Mouse (Mus musculus): ENCODE measurements around the gene Tbrg1.

Gene Tbrg1

DNA sequence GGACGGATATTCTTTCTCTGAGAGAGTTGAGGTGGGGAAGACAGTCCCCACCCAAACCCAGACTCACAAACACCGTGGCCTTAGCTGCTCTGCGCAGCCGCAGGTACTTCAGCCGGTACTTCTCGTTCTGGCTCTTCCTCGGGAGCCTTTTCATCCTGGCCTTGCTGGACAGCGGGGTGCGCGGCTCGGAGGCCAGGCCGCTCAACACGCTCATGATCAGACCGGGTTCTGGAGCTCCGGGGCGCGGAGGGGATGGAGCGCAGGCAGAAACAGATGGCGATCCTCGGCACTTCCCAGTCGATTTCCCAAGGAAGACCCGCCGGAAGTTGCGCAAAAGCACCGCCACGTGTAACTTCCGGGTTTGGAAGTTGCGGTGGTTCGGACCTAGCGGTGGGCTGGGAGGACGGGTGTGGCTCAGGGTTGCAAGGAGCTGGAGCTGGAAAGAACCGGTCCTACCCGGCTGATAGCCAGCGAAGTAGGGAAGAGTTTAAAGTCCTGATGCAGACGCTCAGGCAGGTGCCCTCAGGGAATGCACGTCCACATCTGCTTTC, at the start of gene Tbrg1:
Gene Tbrg1, minus strand, starts transcription at position 382 of the 551 bp plus-strand sequence.
- peak; percentile 90 for DNase-seq

DNA sequence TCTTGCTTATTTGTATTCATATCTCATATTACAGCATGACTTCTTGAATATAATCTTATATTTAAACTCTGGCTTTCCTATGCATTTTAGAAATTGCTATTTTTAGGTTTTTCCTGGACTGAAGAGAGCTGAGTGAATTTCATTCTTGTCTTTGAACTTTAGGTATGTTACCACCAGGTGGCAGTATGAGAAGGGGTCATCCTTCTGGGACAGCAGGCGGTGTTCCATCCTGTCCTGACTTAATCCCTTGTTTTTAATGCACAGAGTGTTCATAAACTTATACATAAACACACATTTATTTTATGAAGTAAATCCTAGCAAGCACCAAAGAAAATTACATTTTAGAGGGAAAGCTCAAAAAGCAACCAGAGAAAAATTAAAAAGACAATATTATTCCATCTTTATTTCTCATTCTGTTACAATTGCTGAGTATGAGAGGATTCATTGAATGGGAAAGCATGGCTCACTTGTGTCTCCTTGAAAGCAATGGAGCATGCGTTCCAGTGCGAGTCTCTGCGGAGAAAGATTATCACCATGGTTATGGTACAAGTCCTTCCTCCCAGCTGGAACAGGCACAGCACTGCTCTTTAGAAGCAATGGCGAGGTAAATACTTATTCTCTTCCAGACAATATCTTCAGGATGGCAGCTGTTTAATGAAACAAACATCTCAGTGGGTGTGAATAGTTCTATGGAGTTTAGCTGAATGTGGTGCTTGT, 33.0 kb upstream of the Tbrg1 start:
- DNase-seq: peak; percentile 13

- no peak for DNase-seq
These were observed 30.8 kb upstream of the Tbrg1 start for GRCm38 (mm10) chr9:37687941-37688303.

- DNase-seq: no peak
These were observed 30.3 kb upstream of the Tbrg1 start for GRCm38 (mm10) chr9:37687288-37687940.

- no peak for DNase-seq
These were observed 24.0 kb upstream of the Tbrg1 start for GRCm38 (mm10) chr9:37681123-37681522.

GRCm38 (mm10) chr9:37675287-37675686, 18.2 kb upstream of the Tbrg1 start:
- no peak for DNase-seq

GRCm38 (mm10) chr9:37670261-37670660, 13.1 kb upstream of the Tbrg1 start:
- DNase-seq: no peak

GRCm38 (mm10) chr9:37669678-37670077, 12.6 kb upstream of the Tbrg1 start:
- DNase-seq: no peak

- DNase-seq: no peak
These were observed 12.0 kb upstream of the Tbrg1 start, which contains the start of gene Panx3 for GRCm38 (mm10) chr9:37669115-37669514. TSS of gene Panx3 (minus strand) at chr9:37669235.

GRCm38 (mm10) chr9:37666045-37666444, 8.9 kb upstream of the Tbrg1 start:
- no peak for DNase-seq

- no peak for DNase-seq
These were observed 7.5 kb upstream of the Tbrg1 start for GRCm38 (mm10) chr9:37664604-37665003.

DNA sequence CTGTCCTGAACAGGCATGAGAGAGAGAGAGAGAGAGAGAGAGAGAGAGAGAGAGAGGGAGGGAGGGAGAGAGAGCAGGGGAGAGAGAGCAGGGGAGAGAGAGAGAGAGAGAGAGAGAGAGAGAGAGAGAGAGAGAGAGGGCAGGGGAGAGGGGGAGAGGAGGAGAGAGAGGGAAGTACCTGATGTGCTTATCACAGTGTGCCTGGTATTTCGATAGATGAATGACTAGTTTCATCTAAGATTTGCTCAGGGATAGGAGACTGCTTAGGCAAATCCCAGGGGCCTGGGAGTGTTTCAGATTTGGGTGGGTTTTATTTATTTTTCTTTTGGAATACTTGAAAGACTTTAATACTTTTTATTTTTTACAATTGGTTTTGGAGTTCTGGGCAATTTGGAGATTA, 6.1 kb upstream of the Tbrg1 start:
- no peak for DNase-seq

DNA sequence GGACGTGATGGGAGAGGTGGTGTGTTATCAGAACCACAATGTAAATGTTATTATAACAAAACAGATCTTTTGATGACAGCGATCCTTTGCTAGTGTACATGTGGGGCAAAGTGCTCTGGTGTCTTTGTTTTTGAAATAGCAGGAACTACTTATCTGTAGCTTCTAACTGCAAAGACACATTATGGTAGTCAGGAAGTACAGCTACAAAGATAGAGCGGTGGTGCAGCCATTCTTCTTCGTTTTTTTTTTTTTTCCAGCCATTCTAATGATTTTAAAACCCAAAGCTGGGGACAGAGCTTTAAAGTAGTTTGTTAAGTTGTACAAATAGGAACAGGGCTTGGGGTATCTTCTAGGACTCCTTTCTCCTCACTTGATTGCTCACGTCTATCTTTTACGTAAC, 2.3 kb upstream of the Tbrg1 start:
- DNase-seq: no peak

DNA sequence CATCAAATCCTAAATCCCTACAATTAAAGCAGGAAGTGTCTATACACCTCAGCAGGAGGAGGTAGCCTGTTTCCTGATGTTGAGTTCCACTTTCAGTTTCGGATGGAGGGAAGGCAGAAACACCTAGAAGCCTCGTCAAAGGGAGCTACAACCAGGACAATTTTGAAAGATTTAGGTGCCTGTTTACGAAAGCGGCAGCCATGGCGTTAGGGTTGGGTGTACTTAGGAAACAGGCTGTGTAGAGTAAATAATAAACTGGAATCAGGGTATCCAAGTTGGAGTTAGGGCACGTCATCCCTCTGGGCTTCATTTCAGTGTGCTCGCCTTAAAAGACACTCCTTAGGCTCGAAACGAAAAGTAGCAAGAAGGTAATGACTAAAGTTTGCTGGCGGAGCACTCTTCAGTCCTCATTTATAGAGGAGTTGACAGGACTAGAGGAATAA, 652 bp downstream of the Tbrg1 start:
- DNase-seq: peak; percentile 11

GRCm38 (mm10) chr9:37655961-37656360, 1.2 kb downstream of the Tbrg1 start:
- DNase-seq: no peak

- DNase-seq: no peak
These were observed 3.3 kb downstream of the Tbrg1 start for GRCm38 (mm10) chr9:37653836-37654235.

DNA sequence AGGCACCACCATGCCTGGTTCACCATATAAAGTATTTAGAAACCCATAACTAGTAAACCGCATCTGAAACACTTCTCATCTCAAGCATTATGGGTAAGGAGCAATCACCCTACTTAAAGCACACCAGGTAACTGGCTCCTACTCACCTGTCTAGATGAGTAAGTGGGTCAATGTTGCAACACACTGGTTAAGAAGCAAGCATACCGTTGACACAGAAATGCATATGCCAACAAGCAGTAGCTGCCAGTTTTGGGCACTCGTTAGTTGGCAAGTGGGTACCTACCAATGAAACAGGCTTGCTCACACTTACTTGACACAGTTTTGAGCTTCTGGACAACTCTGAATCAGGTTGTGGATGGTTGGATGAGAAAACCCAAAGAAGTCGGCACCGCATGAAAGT, 6.5 kb downstream of the Tbrg1 start:
- DNase-seq: no peak

GRCm38 (mm10) chr9:37646246-37646645, 10.9 kb downstream of the Tbrg1 start:
- DNase-seq: no peak

DNA sequence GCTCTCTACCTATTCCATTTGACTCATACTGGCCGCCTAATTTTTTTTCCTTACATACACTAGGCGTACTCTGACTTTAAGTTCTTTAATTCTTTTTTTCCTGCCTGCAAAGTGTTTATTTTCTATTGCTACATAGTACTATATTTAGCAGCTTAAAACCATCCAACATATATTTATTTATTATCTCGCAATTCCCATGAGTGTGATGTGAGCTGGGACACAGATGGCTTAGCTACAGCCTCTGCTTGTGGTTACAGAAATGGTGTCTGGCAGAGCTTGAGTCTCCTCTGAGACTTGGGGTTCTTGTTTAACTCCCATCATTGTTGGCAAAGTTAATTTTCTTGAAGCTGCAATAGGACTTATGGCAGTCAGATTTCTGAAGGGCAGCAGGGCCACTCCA, 18.4 kb downstream of the Tbrg1 start:
- no peak for DNase-seq

GRCm38 (mm10) chr9:37636800-37637542, 20.1 kb downstream of the Tbrg1 start:
- DNase-seq: peak; percentile 22

- DNase-seq: peak; percentile 44
These were observed 20.8 kb downstream of the Tbrg1 start for GRCm38 (mm10) chr9:37636335-37636734.

DNA sequence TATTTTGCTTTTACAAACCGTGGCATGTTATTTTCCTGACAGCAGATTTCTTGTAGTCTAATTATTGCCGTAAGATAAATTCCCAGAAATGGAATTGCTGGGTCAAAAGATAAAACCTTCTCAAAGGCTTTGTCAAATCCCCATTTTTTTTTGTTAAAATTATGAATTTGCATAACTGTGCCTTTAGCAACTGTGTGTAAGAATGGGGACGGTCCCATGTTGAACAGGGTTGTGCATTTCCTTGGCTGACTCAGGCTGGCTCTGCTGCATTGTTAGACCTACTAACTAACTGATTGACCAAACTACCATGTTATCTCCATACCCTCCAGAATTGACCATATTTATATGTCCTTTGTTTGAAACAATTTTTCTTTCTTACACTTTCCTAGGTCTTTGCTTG, 22.8 kb downstream of the Tbrg1 start:
- DNase-seq: no peak

DNA sequence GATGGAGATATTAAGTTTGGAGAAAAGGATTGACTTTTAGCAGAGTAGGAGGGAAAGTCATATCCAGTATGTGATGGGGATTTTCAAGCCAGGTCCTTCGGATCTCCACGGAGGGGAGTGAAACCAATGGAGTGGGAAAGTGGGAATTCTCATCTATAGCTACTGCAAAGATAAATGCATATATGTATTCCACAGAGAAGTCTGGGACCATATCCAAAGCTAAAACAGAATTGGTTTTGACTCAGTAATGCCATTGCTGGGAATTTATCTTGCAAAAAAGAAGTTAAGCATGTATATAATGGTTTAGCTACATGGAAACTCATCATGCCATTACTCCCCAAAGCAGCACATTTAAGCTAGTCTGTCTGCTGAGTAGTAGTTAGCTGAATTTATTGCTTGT, 24.8 kb downstream of the Tbrg1 start:
- no peak for DNase-seq

DNA sequence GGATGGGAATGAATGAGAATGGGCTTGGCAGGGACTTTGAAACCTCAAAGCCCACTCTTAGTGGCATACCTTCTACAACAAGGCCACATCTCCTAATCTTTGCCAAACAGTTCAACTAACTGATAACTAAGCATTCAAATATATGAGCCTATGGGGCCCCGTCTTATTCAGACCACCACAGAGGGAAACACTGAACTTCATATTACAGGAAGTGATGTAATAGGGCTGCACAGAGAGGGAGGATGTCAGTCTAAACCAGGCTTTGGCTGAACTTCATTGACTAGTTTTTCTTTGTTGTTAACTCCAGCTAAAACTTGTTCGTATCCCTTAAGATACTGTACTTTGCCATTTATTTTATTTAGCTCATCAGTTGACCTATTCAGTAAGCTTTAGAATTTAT, 27.2 kb downstream of the Tbrg1 start:
- no peak for DNase-seq
